Mouse (Mus musculus): ENCODE measurements around the gene Insig2. TPM values are rescaled to one million over a fixed set of nuclear protein-coding genes. Genes with fewer than 3 reads are reported as not detected.

Gene Insig2
- 35.3 TPM for polyA plus RNA-seq (2014; fragmentation: Illumina TruSeq; extraction: RNeasy Lipid Tissue Mini Kit (QIAGEN cat#74804); ENCODE audit: low read depth, low replicate concordance)

GRCm38 (mm10) chr1:121332485-121332884 is at the start of gene Insig2:
Gene Insig2 (minus strand): TSS chr1:121332589.

Other genes with a start within 250 kb of the Insig2 start
- 7.9 TPM for gene Ccdc93, start 98.5 kb upstream of the Insig2 start, polyA plus RNA-seq (2014; fragmentation: Illumina TruSeq; extraction: RNeasy Lipid Tissue Mini Kit (QIAGEN cat#74804); ENCODE audit: low read depth, low replicate concordance)
- gene Htr5b, start 195.9 kb upstream of the Insig2 start, polyA plus RNA-seq (2014; fragmentation: Illumina TruSeq; extraction: RNeasy Lipid Tissue Mini Kit (QIAGEN cat#74804); ENCODE audit: low read depth, low replicate concordance), result 2.3 TPM
- 44.9 TPM for gene Ddx18, start 235.4 kb upstream of the Insig2 start, polyA plus RNA-seq (2014; fragmentation: Illumina TruSeq; extraction: RNeasy Lipid Tissue Mini Kit (QIAGEN cat#74804); ENCODE audit: low read depth, low replicate concordance)